Mouse (Mus musculus) cerebellum, adult 9-11 months (tissue): Measurements from ENCODE around the gene Gpha2.
A peak's percentile ranks its signal among the peaks of the same experiment; 100 is the strongest.

Experiments used
- DNase-seq: peaks from one replicate; pipeline ENCODE4 v3.0.0; 2022

The Gpha2 gene

DNA sequence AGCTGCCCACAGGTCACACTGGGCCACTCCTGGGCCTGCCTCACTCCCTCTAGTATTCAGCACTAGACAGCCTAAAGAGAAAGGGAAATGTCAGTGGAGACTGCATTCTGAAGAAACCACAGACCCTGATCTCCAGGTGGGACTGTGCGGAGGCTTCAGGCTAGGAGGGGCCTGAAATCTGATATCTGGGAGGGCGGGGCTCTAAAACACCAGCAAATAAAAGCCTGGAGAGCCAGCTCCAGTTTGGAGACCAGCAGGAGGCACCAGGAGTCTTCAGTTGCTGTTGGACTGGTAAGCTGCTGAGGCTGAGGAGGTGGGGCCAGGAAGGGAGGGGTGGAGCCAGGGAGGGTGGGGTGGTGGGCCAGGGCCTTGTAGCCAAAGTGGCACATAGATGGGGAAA, at the start of gene Gpha2:
TSS of gene Gpha2 (plus strand) at position 246 of the 400 bp plus-strand sequence.
- peak; percentile 7 for DNase-seq

DNA sequence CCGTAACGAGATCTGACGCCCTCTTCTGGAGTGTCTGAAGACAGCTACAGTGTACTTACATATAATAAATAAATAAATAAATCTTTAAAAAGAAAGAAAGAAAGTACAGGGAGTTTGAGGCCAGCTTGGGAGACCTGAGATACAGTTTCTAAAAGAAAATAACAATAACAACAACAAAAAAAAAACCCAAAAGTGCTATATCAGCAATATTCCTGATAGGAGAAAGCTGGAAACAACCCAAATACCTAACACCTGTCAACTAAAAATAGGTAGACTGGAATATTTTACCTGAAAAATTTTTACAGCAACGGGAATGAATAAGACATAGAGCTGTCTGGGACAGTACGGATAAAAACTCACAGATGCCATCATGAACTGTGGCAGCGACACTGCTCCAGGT, 47.4 kb upstream of the Gpha2 start:
- no peak for DNase-seq

DNA sequence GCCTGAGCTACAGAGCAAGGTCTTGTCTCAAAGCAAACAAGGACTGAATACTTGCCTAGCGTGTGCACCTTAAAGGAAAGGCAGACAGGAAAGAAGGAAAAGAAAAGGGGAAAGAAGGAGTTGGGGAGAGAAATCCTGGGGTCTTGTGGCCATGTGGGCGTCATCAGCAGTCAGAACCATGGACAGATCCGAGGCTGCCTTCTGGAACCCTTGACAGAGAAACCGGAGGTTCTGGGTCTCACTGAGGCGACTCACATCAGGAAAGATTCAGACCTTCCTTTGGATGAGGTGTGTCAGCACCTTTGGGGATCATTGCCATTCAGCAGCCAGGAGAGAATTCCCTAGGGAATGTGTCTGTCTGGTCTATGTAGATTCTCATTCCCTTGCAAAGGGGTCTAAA, 44.6 kb upstream of the Gpha2 start:
- no peak for DNase-seq

DNA sequence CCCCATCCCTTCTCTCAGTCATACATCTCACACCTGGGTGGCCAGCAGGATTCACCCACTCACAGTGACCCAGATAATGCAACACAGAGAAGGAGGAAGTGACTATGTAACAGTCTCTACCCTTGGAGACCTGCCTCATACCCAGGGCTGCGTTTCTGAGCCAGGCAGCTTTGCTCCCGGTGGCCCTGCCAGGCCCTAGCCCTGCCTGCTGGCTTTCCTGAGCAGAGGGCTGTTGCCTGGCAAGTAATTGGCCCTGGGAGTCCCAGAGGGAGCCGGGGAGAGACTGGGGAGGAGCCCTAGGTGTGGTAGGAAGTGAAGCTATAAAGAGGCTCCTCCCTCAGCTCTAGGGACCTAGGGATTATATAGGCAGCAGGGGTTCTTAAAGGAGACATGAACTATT, 43.6 kb upstream of the Gpha2 start:
- DNase-seq: peak; percentile 83

DNA sequence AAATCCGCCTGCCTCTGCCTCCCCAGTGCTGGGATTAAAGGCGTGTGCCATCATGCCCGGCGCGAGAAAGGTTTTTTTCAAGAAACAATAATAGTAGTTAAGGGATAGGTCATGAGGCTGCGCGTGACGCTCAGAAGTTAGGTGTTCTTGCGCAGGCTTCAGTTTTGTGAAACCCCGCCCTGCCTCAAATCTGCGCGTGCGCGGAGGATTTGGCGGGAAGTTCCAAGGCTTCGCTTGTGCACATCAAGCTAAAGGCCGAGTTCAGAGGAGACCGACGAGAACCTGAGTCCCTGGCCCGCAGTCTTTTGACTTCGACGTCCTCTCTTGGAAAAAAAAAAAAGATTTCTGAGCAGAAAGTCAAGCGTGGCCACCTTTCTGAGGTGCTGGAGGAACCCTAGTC, 42.0 kb upstream of the Gpha2 start, which contains the start of gene Majin:
TSS of gene Majin (plus strand) at position 258 of the 400 bp plus-strand sequence.
- DNase-seq: no peak

DNA sequence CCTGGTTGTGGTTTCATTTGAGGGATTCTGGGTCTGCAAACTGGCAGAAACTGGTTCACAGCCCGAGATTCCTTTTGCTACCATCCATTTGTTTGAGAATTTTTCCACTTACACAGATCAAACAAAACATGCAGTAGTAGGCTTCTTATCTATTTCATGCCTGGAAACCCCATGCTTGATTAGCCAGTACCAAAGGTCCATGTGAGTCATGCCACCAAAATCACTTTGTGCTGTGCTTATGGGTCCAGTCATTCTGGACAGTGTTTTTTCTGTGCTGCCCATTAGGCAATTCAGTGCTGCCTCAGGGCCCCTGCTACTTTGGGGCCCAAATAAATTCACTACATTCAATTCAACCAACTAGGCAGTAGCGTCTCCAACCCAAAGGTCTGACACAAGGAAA, 21.9 kb upstream of the Gpha2 start:
- DNase-seq: no peak

DNA sequence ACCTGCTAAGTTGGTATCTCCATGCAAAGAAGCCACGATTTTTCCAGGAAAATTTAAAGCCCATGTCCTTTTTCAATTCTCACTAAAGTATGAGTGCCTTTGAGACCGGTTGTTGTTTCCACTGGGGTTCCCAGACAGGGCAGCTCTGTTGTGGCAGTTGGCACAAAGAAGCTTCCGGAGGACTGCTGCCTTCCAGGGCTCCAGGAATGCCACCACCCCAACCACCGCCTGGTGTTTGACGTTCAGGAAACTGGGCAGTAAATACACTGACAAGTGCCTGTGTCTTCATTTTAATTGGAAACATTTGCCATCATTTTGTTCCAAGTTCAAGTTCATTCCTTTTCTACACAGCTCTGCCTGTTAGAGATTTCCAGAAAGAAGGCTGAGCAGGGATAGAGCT, 19.5 kb upstream of the Gpha2 start:
- no peak for DNase-seq

DNA sequence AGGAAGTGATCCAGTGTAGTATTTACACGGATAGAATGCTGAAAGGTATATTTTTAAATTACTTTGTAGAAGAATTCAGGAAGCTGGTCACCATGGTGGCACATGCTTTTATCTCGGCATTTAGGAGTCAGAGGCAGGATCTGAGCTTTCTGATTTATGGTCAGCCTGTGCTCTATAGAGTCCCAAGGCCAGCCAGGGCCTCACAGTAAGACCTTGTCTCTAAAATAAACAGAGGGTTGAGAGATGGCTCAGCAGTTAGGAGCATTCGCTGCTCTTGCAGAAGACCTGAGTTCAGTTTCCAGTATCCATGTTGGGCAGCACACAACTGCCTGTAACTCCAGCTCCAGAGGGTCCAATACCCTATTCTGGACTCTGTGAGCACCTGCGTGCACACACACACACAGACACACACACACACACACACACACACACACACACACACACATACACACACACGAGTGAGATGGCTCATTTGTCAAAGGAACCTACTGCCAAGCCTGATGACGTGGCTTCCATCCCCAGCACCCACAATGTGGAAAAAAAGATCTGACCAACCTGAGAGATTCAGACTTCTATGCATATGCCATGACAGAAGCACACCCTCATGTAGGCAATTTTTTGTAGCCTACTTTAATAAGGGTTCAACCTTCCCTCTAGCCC, 10.0 kb upstream of the Gpha2 start:
- no peak for DNase-seq

DNA sequence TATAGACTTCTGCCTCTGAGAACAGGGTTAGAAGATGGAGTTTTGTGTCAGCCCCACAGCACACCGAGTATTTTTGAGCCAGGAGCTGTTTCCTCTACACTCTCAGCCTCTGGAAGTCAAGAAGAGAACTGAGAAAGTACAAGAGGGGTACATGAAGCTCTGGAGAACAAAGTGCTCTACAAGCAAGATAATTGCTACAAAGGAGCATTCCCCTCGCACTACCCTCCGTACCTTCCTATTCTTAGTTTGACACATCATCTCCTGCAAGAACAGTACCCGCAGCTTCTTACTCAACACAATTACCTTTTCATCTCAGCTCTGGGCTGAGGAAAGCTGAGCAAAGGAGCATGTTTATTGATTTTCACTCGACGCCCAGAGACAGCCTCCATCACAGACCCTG, 7.6 kb upstream of the Gpha2 start:
- no peak for DNase-seq

DNA sequence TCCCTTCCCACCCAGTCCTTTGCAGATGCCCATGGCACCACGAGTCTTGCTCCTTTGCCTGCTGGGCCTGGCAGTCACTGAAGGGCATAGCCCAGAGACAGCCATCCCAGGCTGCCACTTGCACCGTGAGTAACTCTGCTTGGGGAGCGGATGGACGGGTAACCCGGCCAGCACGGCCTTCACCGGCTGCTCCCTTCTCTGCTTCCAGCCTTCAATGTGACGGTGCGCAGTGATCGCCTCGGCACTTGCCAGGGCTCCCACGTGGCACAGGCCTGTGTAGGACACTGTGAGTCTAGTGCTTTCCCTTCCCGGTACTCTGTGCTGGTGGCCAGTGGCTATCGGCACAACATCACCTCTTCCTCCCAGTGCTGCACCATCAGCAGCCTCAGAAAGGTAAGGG, 583 bp downstream of the Gpha2 start:
- peak; percentile 38 for DNase-seq

DNA sequence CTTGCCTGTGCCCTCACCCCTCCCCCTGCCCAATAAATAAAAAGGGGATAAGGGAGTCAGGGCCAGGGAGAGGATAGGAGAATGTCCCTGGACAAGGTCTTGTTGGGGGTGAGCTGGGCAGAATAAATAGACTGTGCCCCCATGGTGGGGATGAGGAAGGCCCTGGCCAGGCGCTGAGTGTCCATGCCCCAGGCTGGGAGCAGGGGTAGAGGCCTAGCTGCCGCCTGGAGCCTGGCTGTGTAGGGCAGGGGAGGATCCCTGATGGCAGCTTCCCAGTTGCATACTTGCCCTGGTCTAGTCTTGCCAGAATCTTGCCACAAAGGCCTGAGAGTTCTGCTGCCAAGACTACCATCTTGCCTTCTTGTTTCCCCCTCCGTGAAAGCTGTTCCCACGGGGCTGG, 1.7 kb downstream of the Gpha2 start:
- DNase-seq: peak; percentile 33

DNA sequence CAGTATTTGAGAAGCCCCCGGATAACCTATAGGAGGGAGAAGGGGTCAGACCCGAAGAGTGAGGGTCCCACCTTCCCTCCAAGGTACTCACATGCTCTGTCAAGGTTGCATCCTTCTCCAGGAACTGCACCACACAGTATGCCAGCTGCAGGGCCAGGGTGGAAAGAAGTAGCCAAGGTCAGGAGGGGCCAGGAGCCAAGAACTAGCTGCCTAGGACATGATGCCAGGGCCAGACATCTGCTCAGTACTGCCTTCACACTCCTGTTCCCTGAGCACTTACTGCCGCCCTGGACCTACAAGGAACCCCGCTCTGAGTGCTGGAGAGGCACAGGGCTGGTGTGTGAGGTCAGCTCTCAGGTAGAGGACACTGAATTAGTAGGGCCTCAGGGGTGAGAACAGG, 4.2 kb downstream of the Gpha2 start:
- peak; percentile 68 for DNase-seq

DNA sequence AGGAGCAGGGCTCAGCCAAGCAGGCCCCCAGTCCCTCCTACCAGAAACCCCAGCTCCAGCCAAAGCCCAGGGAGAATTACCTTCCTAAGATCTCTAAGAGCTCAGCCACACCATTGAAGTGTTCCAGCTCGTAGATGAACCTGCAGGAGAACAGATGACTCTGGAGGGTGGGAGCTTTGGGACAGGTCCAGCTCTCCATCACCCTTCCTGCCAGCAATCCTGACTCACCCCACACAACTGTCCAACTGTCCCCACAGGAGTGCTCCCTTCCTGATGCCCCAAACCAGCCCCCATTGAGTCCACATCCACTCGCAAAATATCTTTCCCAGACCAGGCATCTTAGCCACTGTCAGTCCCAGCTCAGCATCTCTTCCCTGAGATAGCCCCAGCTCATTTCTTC, 4.9 kb downstream of the Gpha2 start:
- peak; percentile 39 for DNase-seq

DNA sequence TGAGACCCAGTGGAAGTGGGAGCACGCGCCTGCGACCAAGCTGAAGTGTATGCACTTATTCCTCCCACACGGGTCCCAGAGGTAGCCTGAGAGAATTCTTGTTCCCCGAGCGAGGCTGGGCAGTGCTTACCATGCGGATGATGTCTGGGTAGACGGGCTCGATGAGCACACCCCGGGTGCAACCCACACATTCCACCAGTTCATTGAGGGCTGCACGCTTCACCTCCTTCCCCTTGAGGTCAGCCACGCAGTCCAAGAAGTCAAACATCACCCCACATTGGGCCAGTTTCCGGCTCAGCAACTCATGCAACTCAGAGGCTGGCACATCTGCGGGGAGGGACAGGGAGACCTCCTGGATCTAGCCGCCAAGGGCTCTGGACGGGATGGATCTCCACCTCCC, 7.5 kb downstream of the Gpha2 start:
- no peak for DNase-seq

DNA sequence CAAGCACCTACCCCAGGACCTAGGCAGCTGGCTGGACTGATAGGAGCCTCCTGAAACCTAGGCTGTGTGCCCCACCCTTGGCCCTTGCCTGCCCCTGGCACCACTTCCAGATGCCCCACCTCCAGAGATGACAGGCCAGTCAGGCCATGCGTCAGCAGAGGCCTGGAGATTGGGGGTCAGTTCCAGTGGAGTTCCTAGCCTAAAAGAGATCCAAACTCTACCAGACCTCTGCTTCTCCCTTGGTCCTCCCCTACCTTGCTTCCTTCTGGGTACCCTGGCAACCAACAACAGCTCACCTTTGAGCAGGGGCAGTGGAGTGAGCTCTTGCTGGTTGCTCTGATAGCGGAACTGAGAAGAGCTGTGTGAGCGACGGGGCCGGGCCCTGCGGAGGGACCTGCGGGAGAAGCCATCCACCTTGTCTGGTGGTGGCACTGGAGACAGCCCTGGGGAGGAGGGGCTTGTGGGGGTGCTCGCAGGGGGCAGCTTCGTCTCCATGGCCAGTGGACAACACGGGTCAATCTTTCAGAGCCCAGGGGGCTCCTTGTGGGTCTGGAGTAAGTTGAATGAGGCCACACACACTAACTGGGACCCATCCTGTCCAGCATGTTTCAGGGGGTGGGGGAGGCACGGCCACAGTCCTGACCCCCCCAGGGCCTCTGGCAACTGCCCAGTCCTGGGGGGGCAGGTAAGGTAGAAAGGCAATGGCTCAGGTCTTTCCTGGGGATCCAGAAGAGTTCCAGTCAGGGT, 8.3 kb downstream of the Gpha2 start:
- DNase-seq: peak; percentile 81

DNA sequence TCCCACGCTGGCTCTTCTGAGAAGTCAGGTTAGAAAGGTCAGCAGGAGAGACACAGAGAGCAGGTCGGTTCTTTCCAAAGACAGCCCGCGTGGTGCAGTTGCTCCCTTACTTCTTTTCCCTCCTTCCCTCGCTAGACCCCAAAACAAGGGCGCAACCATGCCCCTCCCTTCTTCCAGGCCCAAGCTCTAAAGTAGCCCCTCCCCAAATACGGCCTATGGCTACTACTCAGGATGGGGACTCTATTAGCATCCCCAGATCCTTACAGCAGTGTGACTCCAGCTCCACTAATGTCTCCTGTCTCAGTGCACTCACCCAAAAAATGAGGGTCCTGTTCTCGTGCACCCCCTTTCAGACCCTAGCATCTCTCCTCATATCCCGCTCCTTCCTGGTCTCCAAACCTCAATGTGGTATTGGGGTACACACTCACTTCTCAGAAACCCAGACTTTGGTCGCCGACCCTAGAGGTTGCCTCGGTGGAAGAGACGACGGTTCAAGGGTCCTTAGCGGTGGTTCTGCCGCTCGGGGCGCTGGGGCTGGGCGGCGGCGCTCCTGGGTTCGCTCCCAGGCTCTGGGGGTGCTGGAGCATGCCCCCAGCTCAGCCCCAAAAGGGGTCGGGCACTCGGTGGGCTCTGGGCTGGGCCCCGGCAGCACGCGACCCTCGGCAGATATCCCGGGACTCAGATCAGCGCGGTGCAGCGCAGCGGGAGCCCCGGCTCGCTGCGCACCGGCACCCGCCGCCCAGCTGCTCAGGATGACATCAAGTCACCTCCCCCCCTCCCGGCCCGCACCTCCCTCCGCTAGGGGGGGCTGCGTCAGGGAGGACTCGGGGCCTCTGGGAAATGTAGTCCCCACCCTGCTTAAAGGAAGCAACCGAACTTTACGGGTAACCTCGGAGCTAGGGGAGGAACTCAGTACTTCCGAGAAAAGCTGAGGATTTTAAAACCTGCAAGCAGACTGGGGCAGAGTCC, 9.2 kb downstream of the Gpha2 start, which contains the start of gene Ppp2r5b:
TSS of gene Ppp2r5b (minus strand) at position 789 of the 969 bp plus-strand sequence.
- DNase-seq: peak; percentile 96

DNA sequence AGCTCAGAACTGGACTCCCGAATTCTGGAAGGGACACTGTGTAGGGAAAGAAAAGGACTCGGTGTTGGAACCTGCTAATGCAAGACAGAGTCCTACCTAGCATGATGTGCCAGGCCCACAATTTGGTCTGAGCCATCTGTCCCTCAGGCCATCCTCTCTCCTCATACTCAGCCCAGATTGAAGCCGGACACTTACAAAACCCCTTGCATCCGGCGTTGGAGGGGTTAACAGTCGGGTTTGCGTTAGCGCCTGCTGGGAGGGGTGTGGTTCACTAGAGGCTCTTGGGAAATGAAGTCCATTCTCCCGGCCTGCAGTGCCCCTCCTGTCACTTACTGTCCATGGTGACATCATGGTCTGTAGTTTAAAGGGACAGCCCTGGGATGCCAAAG, 9.9 kb downstream of the Gpha2 start:
- peak; percentile 97 for DNase-seq

DNA sequence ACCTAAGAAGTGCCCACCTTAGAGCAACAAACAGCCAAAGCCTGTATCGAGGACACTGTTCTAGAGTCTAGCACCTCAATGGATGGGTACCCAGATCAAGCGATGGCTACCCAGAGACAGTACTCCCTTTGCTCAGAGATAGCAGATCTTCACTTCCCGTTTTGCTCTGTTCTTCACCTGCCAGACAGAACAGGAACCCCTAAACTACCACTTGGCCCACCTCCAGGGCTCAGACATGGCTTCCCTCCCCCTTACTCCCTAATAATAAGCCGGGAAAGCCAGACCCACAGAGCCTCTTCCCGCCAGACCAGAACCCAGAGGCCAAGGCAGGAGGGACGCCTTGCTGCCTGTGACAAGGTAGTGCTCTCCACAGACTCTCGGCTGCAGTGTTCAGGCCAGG, 10.7 kb downstream of the Gpha2 start:
- peak; percentile 78 for DNase-seq

DNA sequence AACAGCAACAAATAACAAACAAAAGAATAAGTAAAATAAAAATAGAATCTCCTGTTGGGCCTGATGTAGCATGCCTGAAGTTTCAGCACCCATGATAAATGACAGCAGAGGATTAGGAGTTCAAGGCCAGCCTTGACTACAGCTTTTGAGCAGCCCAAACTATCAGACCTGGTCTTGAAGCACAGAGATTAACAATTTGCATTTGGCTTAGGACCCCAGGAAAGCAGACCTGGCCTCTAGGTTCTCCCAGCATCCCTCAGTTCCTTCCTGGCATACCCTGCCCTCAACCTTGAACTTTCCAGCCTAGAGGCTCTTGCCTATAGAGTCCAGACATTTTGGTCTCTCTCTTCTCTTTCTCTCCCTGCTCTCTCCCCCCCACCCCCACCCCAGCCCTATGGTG, 12.6 kb downstream of the Gpha2 start:
- no peak for DNase-seq

DNA sequence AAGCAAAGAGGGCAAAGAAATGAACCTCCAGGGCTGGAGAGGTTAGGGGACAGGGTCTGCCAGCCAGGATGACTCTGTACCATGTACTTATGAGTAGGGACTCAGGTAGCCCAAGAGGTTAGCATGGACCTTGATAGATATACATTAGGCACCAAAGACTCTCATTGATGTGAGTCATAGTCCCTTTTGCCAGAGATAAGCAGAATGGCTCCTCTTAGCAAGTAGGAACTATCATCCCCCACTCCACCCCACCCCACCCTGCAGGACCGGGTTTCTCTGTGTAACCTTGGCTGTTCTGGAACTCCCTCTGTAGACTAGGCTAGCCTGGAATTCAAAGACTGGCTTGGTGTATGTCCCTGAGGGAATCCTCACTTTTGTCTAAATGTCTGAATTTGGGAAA, 14.0 kb downstream of the Gpha2 start:
- peak; percentile 37 for DNase-seq

DNA sequence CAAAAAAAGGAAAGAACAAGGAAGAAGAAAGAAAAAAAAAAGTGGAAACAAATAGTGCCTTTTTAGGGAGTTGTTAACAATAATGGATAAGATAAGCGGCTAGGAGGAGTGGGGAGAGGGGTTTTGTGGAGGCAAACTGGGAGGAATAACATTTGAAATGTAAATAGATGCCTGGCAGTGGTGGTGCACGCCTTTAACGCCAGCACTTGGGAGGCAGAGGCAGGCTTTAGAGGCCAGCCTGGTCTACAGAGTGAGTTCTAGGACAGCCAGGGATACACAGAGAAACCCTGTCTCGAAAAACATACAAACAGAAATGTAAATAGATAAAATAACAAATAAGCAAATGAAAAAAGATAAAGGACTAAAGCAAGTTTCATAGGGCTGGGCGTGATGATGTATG, 14.5 kb downstream of the Gpha2 start:
- DNase-seq: peak; percentile 49

DNA sequence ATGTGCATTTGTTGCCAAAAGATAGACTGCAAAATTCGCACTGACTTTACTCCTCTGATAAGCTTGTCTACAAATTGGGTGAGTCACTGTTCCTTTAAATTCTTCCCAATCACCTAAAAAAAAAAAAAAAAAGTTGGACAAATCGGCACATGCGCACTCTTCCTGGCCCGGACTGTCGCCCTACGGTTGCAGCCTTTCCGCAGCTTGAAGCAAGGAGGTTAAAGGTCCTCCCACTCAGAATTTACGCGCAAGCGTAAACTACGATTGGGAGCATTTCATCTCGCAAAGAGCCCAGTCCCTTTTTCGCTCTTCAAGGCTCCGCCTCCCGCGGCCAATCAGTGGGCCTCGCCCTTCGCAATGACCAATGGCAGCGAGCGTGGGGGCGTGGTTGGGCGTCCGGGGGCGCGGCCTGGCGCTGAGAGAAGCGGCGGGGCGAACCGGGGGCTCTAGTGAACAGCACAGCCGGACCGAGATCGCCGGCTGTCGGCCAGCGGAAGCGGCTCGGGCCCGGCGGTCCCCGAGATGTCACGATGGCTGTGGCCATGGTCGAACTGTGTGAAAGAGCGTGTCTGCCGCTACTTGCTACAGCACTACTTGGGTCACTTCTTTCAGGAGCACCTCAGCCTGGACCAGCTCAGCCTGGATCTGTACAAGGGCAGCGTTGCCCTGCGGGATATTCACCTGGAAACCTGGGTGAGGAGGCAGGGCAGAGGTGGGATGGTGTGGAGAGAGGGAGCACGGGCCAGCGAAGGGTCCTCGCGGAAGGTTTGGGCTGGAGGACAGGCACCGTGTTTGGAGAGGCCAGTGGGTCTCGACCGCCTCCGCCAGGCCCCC, 15.3 kb downstream of the Gpha2 start, which contains the start of gene Atg2a:
TSS of gene Atg2a (plus strand) at position 395 of the 834 bp plus-strand sequence.
- peak; percentile 100 for DNase-seq
